Mouse (Mus musculus): ENCODE measurements around the gene Lrrc38. TPM values are rescaled to one million over a fixed set of nuclear protein-coding genes. Genes with fewer than 3 reads are reported as not detected.

Lrrc38 gene
- polyA plus RNA-seq, 1 experiment from 2014 or later = not detected

GRCm38 (mm10) chr4:143366415-143367041 lies 17.0 kb downstream of the Lrrc38 start:
- H3K27me3 ChIP-seq (ENCODE audit: control insufficient read depth, insufficient read depth, low read length) = no peaks in the 10 kb centered on the region
- ATAC-seq (ENCODE audit: insufficient number of reproducible peaks, insufficient read depth, low FRiP score, low read depth) = no peak
- H3K4me1 ChIP-seq (ENCODE audit: control insufficient read depth, insufficient read depth, low read length) = no peaks in the 10 kb centered on the region
- H3K4me3 ChIP-seq (ENCODE audit: low read depth, low read length) = no peak overlapping the region
- no peak overlapping the region for H3K4me2 ChIP-seq (replicated peaks; ENCODE audit: low read depth, low read length)
- no peaks in the 10 kb centered on the region for H3K36me3 ChIP-seq (ENCODE audit: control insufficient read depth, insufficient read depth, low read length)
- H3K9me3 ChIP-seq (ENCODE audit: control insufficient read depth, low read depth, low read length) = no peaks in the 10 kb centered on the region; the same call in 1 of the 2 replicates
- H3K27ac ChIP-seq (ENCODE audit: low read length) = no peak overlapping the region
- no peak overlapping the region for H3K9ac ChIP-seq (replicated peaks; ENCODE audit: low read depth, low read length)
- WGBS = 49% methylated on average over 15 of the region's 15 CpGs

GRCm38 (mm10) chr4:143379480-143379879 lies 29.9 kb downstream of the Lrrc38 start:
- 45% methylated on average over 7 of the region's 7 CpGs for WGBS

GRCm38 (mm10) chr4:143379931-143380715 lies 30.6 kb downstream of the Lrrc38 start:
- ATAC-seq (ENCODE audit: insufficient number of reproducible peaks, insufficient read depth, low FRiP score, low read depth) = 0 out of 2 replicates have a peak, but pooled peaks have one; percentile 6

More at GRCm38 (mm10) chr4:143379480-143379879, 29.9 kb downstream of the Lrrc38 start:
- Histone ChIP-seq H3K27ac (ENCODE audit: low read length) (no peak overlapping the region), H3K36me3 (ENCODE audit: control insufficient read depth, insufficient read depth, low read length) (no peaks in the 10 kb centered on the region), H3K4me2 (replicated peaks; ENCODE audit: low read depth, low read length) (no peak overlapping the region), H3K4me1 (ENCODE audit: control insufficient read depth, insufficient read depth, low read length) (no peaks in the 10 kb centered on the region), H3K4me3 (ENCODE audit: low read depth, low read length) (no peak overlapping the region), H3K9me3 (ENCODE audit: control insufficient read depth, low read depth, low read length) (no peaks in the 10 kb centered on the region), H3K27me3 (ENCODE audit: control insufficient read depth, insufficient read depth, low read length) (no peaks in the 10 kb centered on the region), H3K9ac (replicated peaks; ENCODE audit: low read depth, low read length) (no peak overlapping the region)
- ATAC-seq (ENCODE audit: insufficient number of reproducible peaks, insufficient read depth, low FRiP score, low read depth) = no peak

GRCm38 (mm10) chr4:143380716-143381004 lies 31.1 kb downstream of the Lrrc38 start:
- H3K9ac ChIP-seq (replicated peaks; ENCODE audit: low read depth, low read length) = no peak overlapping the region
- H3K4me3 ChIP-seq (ENCODE audit: low read depth, low read length) = no peak overlapping the region
- no peak overlapping the region for H3K27ac ChIP-seq (ENCODE audit: low read length)
- H3K4me2 ChIP-seq (replicated peaks; ENCODE audit: low read depth, low read length) = no peak overlapping the region
- no peaks in the 10 kb centered on the region for H3K36me3 ChIP-seq (ENCODE audit: control insufficient read depth, insufficient read depth, low read length)
- under 1% methylated on average over 5 of the region's 5 CpGs for WGBS
- H3K27me3 ChIP-seq (ENCODE audit: control insufficient read depth, insufficient read depth, low read length) = no peaks in the 10 kb centered on the region
- H3K4me1 ChIP-seq (ENCODE audit: control insufficient read depth, insufficient read depth, low read length) = no peaks in the 10 kb centered on the region
- no peaks in the 10 kb centered on the region for H3K9me3 ChIP-seq (ENCODE audit: control insufficient read depth, low read depth, low read length)
- no peak for ATAC-seq (ENCODE audit: insufficient number of reproducible peaks, insufficient read depth, low FRiP score, low read depth)

More at GRCm38 (mm10) chr4:143379931-143380715, 30.6 kb downstream of the Lrrc38 start:
- Histone ChIP-seq H3K9me3 (ENCODE audit: control insufficient read depth, low read depth, low read length) (no peaks in the 10 kb centered on the region), H3K4me1 (ENCODE audit: control insufficient read depth, insufficient read depth, low read length) (no peaks in the 10 kb centered on the region), H3K27ac (ENCODE audit: low read length) (no peak overlapping the region), H3K4me2 (replicated peaks; ENCODE audit: low read depth, low read length) (no peak overlapping the region), H3K27me3 (ENCODE audit: control insufficient read depth, insufficient read depth, low read length) (no peaks in the 10 kb centered on the region), H3K36me3 (ENCODE audit: control insufficient read depth, insufficient read depth, low read length) (no peaks in the 10 kb centered on the region), H3K4me3 (ENCODE audit: low read depth, low read length) (no peak overlapping the region), H3K9ac (replicated peaks; ENCODE audit: low read depth, low read length) (no peak overlapping the region)
- 34% methylated on average over 15 of the region's 15 CpGs for WGBS

GRCm38 (mm10) chr4:143382163-143382562 lies 32.6 kb downstream of the Lrrc38 start:
- Histone ChIP-seq H3K27me3 (ENCODE audit: control insufficient read depth, insufficient read depth, low read length) (no peaks in the 10 kb centered on the region), H3K4me1 (ENCODE audit: control insufficient read depth, insufficient read depth, low read length) (no peaks in the 10 kb centered on the region), H3K4me2 (replicated peaks; ENCODE audit: low read depth, low read length) (no peak overlapping the region), H3K27ac (ENCODE audit: low read length) (no peak overlapping the region), H3K9ac (replicated peaks; ENCODE audit: low read depth, low read length) (no peak overlapping the region), H3K36me3 (ENCODE audit: control insufficient read depth, insufficient read depth, low read length) (no peaks in the 10 kb centered on the region), H3K9me3 (ENCODE audit: control insufficient read depth, low read depth, low read length) (no peaks in the 10 kb centered on the region), H3K4me3 (ENCODE audit: low read depth, low read length) (no peak overlapping the region)
- ATAC-seq (ENCODE audit: insufficient number of reproducible peaks, insufficient read depth, low FRiP score, low read depth) = no peak
- WGBS = 67% methylated on average over 3 of the region's 3 CpGs

- H3K27ac ChIP-seq (ENCODE audit: low read length) = no peak overlapping the region
- H3K4me2 ChIP-seq (replicated peaks; ENCODE audit: low read depth, low read length) = no peak overlapping the region
- H3K9me3 ChIP-seq (ENCODE audit: control insufficient read depth, low read depth, low read length) = no peaks in the 10 kb centered on the region
- H3K9ac ChIP-seq (replicated peaks; ENCODE audit: low read depth, low read length) = no peak overlapping the region
- ATAC-seq (ENCODE audit: insufficient number of reproducible peaks, insufficient read depth, low FRiP score, low read depth) = no peak
- no peak overlapping the region for H3K4me3 ChIP-seq (ENCODE audit: low read depth, low read length)
- no peaks in the 10 kb centered on the region for H3K4me1 ChIP-seq (ENCODE audit: control insufficient read depth, insufficient read depth, low read length)
- WGBS = 44% methylated on average over 4 of the region's 4 CpGs
- H3K36me3 ChIP-seq (ENCODE audit: control insufficient read depth, insufficient read depth, low read length) = no peaks in the 10 kb centered on the region
- no peaks in the 10 kb centered on the region for H3K27me3 ChIP-seq (ENCODE audit: control insufficient read depth, insufficient read depth, low read length)
These were observed 34.1 kb downstream of the Lrrc38 start for GRCm38 (mm10) chr4:143383646-143384045.

GRCm38 (mm10) chr4:143388955-143389702 lies 39.6 kb downstream of the Lrrc38 start:
- Histone ChIP-seq H3K9me3 (ENCODE audit: control insufficient read depth, low read depth, low read length) (no peaks in the 10 kb centered on the region), H3K9ac (replicated peaks; ENCODE audit: low read depth, low read length) (no peak overlapping the region), H3K27ac (ENCODE audit: low read length) (no peak overlapping the region), H3K27me3 (ENCODE audit: control insufficient read depth, insufficient read depth, low read length) (no peaks in the 10 kb centered on the region), H3K4me3 (ENCODE audit: low read depth, low read length) (peak overlapping the region; percentile 30; the same call in 1 of the 2 replicates), H3K36me3 (ENCODE audit: control insufficient read depth, insufficient read depth, low read length) (no peaks in the 10 kb centered on the region), H3K4me2 (replicated peaks; ENCODE audit: low read depth, low read length) (peak overlapping the region; percentile 40), H3K4me1 (ENCODE audit: control insufficient read depth, insufficient read depth, low read length) (no peaks in the 10 kb centered on the region)
- 9% methylated on average over 29 of the region's 43 CpGs for WGBS
- peak; percentile 88 for ATAC-seq (ENCODE audit: insufficient number of reproducible peaks, insufficient read depth, low FRiP score, low read depth)

GRCm38 (mm10) chr4:143394181-143394580 lies 44.6 kb downstream of the Lrrc38 start, which contains the start of gene Pramel1:
Pramel1 (plus strand) TSS chr4:143394428.
- no peaks in the 10 kb centered on the region for H3K9me3 ChIP-seq (ENCODE audit: control insufficient read depth, low read depth, low read length)
- no peak within 1 kb of the TSS for H3K4me3 ChIP-seq (ENCODE audit: low read depth, low read length)
- WGBS = 78% methylated on average over 26 of the region's 26 CpGs
- no peaks in the 10 kb centered on the region for H3K36me3 ChIP-seq (ENCODE audit: control insufficient read depth, insufficient read depth, low read length)
- no peaks in the 10 kb centered on the region for H3K27me3 ChIP-seq (ENCODE audit: control insufficient read depth, insufficient read depth, low read length)
- H3K4me1 ChIP-seq (ENCODE audit: control insufficient read depth, insufficient read depth, low read length) = no peaks in the 10 kb centered on the region
- no peak within 1 kb of the TSS for H3K27ac ChIP-seq (ENCODE audit: low read length)
- no peak within 1 kb of the TSS for H3K9ac ChIP-seq (replicated peaks; ENCODE audit: low read depth, low read length)
- H3K4me2 ChIP-seq (replicated peaks; ENCODE audit: low read depth, low read length) = no peak within 1 kb of the TSS
- ATAC-seq (ENCODE audit: insufficient number of reproducible peaks, insufficient read depth, low FRiP score, low read depth) = no peak
